Mouse (Mus musculus) layer of hippocampus, adult 18-20 months (tissue): ENCODE data around the gene Drap1. TPM values are rescaled to one million over a fixed set of nuclear protein-coding genes. Genes with fewer than 3 reads are reported as not detected.

Experiments
- DNase-seq, 2 experiments: peaks; one replicate each; pipeline ENCODE4 v3.0.0; 2022; ENCODE audit warnings: low spot score in 2 of 2
- total RNA-seq, 2 experiments: library from RNA; stranded (reverse); gene quantifications; 2 replicates each; pipeline ENCODE4 v1.2.3; 2021

Drap1 gene
- total RNA-seq, 2 experiments from 2014 or later, result 347 to 383 TPM

- no peak for DNase-seq
These were observed 24.9 kb upstream of the Drap1 start for GRCm38 (mm10) chr19:5449673-5450072.

- no peak for DNase-seq
These were observed 23.8 kb upstream of the Drap1 start for GRCm38 (mm10) chr19:5448354-5449150.

GRCm38 (mm10) chr19:5447515-5448353, 23.0 kb upstream of the Drap1 start, which contains the start of gene Fosl1:
Gene Fosl1, plus strand, starts transcription at chr19:5447547.
- peak in 1 of 2 experiments; percentile 67 for DNase-seq

- no peak for DNase-seq
These were observed 21.0 kb upstream of the Drap1 start for GRCm38 (mm10) chr19:5445747-5446146.

GRCm38 (mm10) chr19:5444954-5445353, 20.2 kb upstream of the Drap1 start:
- no peak for DNase-seq

GRCm38 (mm10) chr19:5444371-5444908, 19.7 kb upstream of the Drap1 start:
- no peak for DNase-seq

GRCm38 (mm10) chr19:5433951-5434350, 9.2 kb upstream of the Drap1 start:
- no peak for DNase-seq

- DNase-seq, result no peak
These were observed 8.4 kb upstream of the Drap1 start for GRCm38 (mm10) chr19:5432992-5433852.

- DNase-seq, result no peak
These were observed 7.2 kb upstream of the Drap1 start for GRCm38 (mm10) chr19:5431911-5432464.

- DNase-seq, result no peak
These were observed 5.6 kb upstream of the Drap1 start for GRCm38 (mm10) chr19:5430408-5430807.

- DNase-seq, result no peak
These were observed 5.0 kb upstream of the Drap1 start for GRCm38 (mm10) chr19:5429806-5430205.

- no peak for DNase-seq
These were observed 4.4 kb upstream of the Drap1 start for GRCm38 (mm10) chr19:5429219-5429618.

- no peak for DNase-seq
These were observed 3.3 kb upstream of the Drap1 start for GRCm38 (mm10) chr19:5428083-5428482.

- DNase-seq, result no peak
These were observed 2.0 kb upstream of the Drap1 start for GRCm38 (mm10) chr19:5426640-5427290.

GRCm38 (mm10) chr19:5425906-5426565, 1.3 kb upstream of the Drap1 start:
- DNase-seq, result no peak

GRCm38 (mm10) chr19:5424092-5424781, 542 bp downstream of the Drap1 start:
- DNase-seq, result no peak

GRCm38 (mm10) chr19:5423561-5423960, 1.2 kb downstream of the Drap1 start:
- DNase-seq, result no peak

GRCm38 (mm10) chr19:5422895-5423443, 1.8 kb downstream of the Drap1 start:
- DNase-seq, result no peak

- no peak for DNase-seq
These were observed 2.5 kb downstream of the Drap1 start for GRCm38 (mm10) chr19:5422267-5422666.
